Mouse (Mus musculus) megakaryocyte, embryonic 14.5 days (primary cell): Measurements from ENCODE around the gene Pigyl.

Experiments
- FLI1 ChIP-seq: IDR thresholded peaks from 2 replicates; pipeline ENCODE4 v1.6.1; 2012; ENCODE audit warnings: low read length, inconsistent platforms, mixed read lengths
- GATA1 ChIP-seq: IDR thresholded peaks from 3 replicates; pipeline ENCODE4 v1.6.1; 2012; ENCODE audit warnings: mixed read lengths, low read length, inconsistent platforms, borderline replicate concordance

DNA sequence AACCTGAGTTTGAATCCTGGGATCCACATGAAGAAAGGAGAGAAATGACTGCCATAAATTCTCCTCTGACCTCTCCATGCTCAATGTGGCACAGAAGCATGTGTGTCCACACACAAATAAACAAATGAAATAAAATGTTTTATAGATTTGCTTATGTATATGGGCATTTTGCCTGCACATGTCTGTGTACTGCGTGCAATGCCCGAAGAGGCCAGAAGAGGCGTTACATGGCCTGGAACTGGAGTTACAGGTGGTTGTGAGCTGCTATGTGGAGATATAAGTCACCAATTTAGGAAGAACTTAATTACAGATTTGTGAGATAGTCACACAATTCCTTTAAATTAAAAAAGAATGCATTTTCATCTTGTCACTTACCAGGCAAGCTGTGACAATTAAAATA lies 2.8 kb upstream of the Pigyl start:
- no peak for TF ChIP-seq GATA1
- TF ChIP-seq FLI1, result no peak
